Mouse (Mus musculus): Measurements from ENCODE around the gene Fgfr3.

DNA sequence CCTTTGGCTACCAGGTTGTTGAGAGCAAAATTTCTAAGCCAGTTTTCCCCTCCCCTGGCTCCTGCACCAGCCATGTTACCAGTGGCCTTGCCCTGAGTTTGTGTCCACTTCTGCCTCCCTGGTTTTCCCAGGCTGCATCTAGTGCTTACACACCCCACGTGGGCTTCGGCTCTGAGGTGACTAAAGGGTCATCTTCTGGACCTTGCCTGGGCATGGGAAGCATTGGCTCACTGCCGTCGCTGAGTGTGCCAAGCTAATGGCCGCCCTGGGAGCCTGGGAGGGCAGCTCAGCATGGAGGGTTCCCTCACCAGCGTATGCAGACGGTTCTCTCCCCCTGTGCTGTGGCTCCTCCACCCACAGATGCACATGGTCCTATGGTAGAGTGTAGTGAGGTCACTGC, 7.4 kb downstream of the Fgfr3 start:
- TF ChIP-seq GATA1 (IDR thresholded peaks at IDR 0.05; ENCODE audit: borderline replicate concordance, low read length) (no peak), FLI1 (IDR thresholded peaks at IDR 0.05; ENCODE audit: low read length) (no peak; the same call in 1 of the 2 replicates)

Data from megakaryocyte, embryonic 14.5 days (primary cell).